Mouse (Mus musculus): ENCODE measurements around the gene Ehd2. TPM values are rescaled to one million over a fixed set of nuclear protein-coding genes. Genes with fewer than 3 reads are reported as not detected.
"Not testable (repeated sequence)": the region's sequence is repeated elsewhere in the genome, so short reads cannot be mapped to it uniquely, and the experiment has no call there.

The Ehd2 gene
- total RNA-seq, 2 experiments from 2014 or later = 112 to 129 TPM

- intact Hi-C loops (cut with DNase I) = no loop called here
- no peak for DNase-seq (ENCODE audit: low spot score)
Observed at GRCm38 (mm10) chr7:15916996-15917395, 50.4 kb downstream of the Ehd2 start.

GRCm38 (mm10) chr7:15916134-15916723, 51.1 kb downstream of the Ehd2 start:
- intact Hi-C loops (cut with DNase I) = no loop called here
- no peak for DNase-seq (ENCODE audit: low spot score)

- DNase-seq (ENCODE audit: low spot score); intact Hi-C loops (cut with DNase I): not testable (repeated sequence)
Observed at GRCm38 (mm10) chr7:15915695-15916094, 51.7 kb downstream of the Ehd2 start.

- no peak for DNase-seq (ENCODE audit: low spot score)
- intact Hi-C loops (cut with DNase I) = no loop called here
Observed at GRCm38 (mm10) chr7:15914751-15915150, 52.6 kb downstream of the Ehd2 start.

GRCm38 (mm10) chr7:15914252-15914651, 53.1 kb downstream of the Ehd2 start:
- intact Hi-C loops (cut with DNase I) = no loop called here
- DNase-seq (ENCODE audit: low spot score) = no peak

- no peak for DNase-seq (ENCODE audit: low spot score)
- intact Hi-C loops (cut with DNase I) = loop anchor here (1.0 kb wide), 1 partner anchor 53 kb away; no protein-coding TSS in a partner anchor
Observed at GRCm38 (mm10) chr7:15912183-15912582, 55.2 kb downstream of the Ehd2 start.

GRCm38 (mm10) chr7:15910521-15910920, 56.8 kb downstream of the Ehd2 start:
- intact Hi-C loops (cut with DNase I) = no loop called here
- DNase-seq (ENCODE audit: low spot score) = no peak

- intact Hi-C loops (cut with DNase I) = no loop called here
- no peak for DNase-seq (ENCODE audit: low spot score)
Observed at GRCm38 (mm10) chr7:15907971-15908590, 59.3 kb downstream of the Ehd2 start.

- DNase-seq (ENCODE audit: low spot score) = no peak
- intact Hi-C loops (cut with DNase I) = no loop called here
Observed at GRCm38 (mm10) chr7:15906602-15907001, 60.8 kb downstream of the Ehd2 start.

GRCm38 (mm10) chr7:15905861-15906260, 61.5 kb downstream of the Ehd2 start:
- intact Hi-C loops (cut with DNase I) = no loop called here
- no peak for DNase-seq (ENCODE audit: low spot score)

GRCm38 (mm10) chr7:15901366-15902048, 65.9 kb downstream of the Ehd2 start:
- DNase-seq (ENCODE audit: low spot score) = no peak
- intact Hi-C loops (cut with DNase I) = no loop called here

Other genes with a start within 250 kb of the Ehd2 start
- not detected for gene Obox5, start 217.4 kb downstream of the Ehd2 start, total RNA-seq (2021)
- gene Obox6, start 127.9 kb downstream of the Ehd2 start, total RNA-seq (2021) = not detected
- not detected for gene Crx, start 87.6 kb downstream of the Ehd2 start, total RNA-seq (2021)
- gene Crxos, start 85.0 kb downstream of the Ehd2 start, total RNA-seq (2021) = not detected
- gene Selenow, start 45.2 kb downstream of the Ehd2 start, total RNA-seq (2021) = 100 to 1,000 TPM; 148 to 155 TPM
- 100 to 1,000 TPM; 123 to 127 TPM for gene Nop53, start 21.5 kb downstream of the Ehd2 start, total RNA-seq (2021)
- 1 to 10 TPM; 7.1 to 8.3 TPM for gene Bicra, start 80.4 kb upstream of the Ehd2 start, total RNA-seq (2021)
- not detected for gene Zfp541, start 94.2 kb upstream of the Ehd2 start, total RNA-seq (2021)
- 10 to 100 TPM; 82.8 to 83.3 TPM for gene Napa, start 130.9 kb upstream of the Ehd2 start, total RNA-seq (2021)
- 10 to 100 TPM; 22.9 to 24.3 TPM for gene Kptn, start 152.3 kb upstream of the Ehd2 start, total RNA-seq (2021)
- gene Slc8a2, start 162.3 kb upstream of the Ehd2 start, total RNA-seq (2021) = under 1 TPM; 0.68 to 0.70 TPM
- 1 to 10 TPM; 4.4 to 5.3 TPM for gene Meis3, start 207.5 kb upstream of the Ehd2 start, total RNA-seq (2021)

All from heart, postnatal 25 days (tissue).